Mouse (Mus musculus) embryonic facial prominence, embryonic 10.5 days (tissue): ENCODE measurements at regions not wholly inside any gene's neighbourhood (a gene's known extent, or its start where the extent isn't known, plus 50 kb on each side); places are given as distances from the start of the nearest gene placed in this dataset.
"Not testable (repeated sequence)": the region's sequence is repeated elsewhere in the genome, so short reads cannot be mapped to it uniquely, and the experiment has no call there.

Experiments
- DNase-seq: peaks from one replicate; pipeline ENCODE4 v3.0.0-alpha.2; 2017; ENCODE audit warnings: low spot score
- H3K27ac ChIP-seq: fragments of 300-500 bp; sonication (generic); replicated peaks from 2 replicates; pipeline ENCODE4 v1.5.1; 2016; ENCODE audit warnings: mild to moderate bottlenecking
- H3K27me3 ChIP-seq: fragments of 300-500 bp; sonication (generic); replicated peaks from 2 replicates; pipeline ENCODE4 v1.6.1; 2016; ENCODE audit warnings: low read depth, mild to moderate bottlenecking; ENCODE audit not compliant: poor library complexity, severe bottlenecking
- H3K36me3 ChIP-seq: fragments of 300-500 bp; sonication (generic); replicated peaks from 2 replicates; pipeline ENCODE4 v1.6.1; 2016; ENCODE audit warnings: mild to moderate bottlenecking, moderate library complexity
- H3K4me1 ChIP-seq: fragments of 300-500 bp; sonication (generic); 2 replicates; pipeline ENCODE4 v1.6.1; 2016
- H3K4me3 ChIP-seq: fragments of 300-500 bp; sonication (generic); 2 replicates; pipeline ENCODE4 v1.5.1; 2016; ENCODE audit warnings: mild to moderate bottlenecking, moderate library complexity
- H3K9me3 ChIP-seq: fragments of 300-500 bp; sonication (generic); 2 replicates; pipeline ENCODE4 v1.6.1; 2016; ENCODE audit warnings: mild to moderate bottlenecking
- WGBS: fragments of 180-500 bp; shearing (Covaris S2); methylation state at CpG from one replicate; pipeline ENCODE4 v1.1.7; 2016; 5-methylcytosine and 5-hydroxymethylcytosine counted together

DNA sequence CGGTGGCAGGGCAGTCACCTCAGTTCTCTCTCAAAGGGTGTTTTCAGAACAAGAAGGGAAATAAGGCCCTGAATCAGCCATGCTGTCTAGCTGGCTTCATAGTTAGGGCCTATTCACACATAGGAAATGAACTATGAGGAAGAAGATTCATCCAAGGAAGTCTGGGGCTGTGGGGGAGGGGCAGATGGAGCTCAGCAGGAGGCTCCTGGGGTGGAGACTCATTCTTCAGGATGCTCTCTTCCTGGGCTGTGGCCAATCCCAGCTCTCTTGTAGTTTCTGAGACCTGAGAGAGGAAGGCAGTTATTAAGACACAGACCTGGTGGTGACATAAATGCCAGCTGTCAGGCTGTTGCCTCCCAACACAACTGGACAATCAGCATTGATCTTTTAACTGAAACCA is 149.4 kb upstream of the Speer4f2 start:
- not testable (repeated sequence) for H3K4me3 ChIP-seq, H3K4me1 ChIP-seq, H3K36me3 ChIP-seq, H3K9me3 ChIP-seq, DNase-seq, H3K27ac ChIP-seq, H3K27me3 ChIP-seq
- 64% methylated on average over 1 of the region's 1 CpGs for WGBS

DNA sequence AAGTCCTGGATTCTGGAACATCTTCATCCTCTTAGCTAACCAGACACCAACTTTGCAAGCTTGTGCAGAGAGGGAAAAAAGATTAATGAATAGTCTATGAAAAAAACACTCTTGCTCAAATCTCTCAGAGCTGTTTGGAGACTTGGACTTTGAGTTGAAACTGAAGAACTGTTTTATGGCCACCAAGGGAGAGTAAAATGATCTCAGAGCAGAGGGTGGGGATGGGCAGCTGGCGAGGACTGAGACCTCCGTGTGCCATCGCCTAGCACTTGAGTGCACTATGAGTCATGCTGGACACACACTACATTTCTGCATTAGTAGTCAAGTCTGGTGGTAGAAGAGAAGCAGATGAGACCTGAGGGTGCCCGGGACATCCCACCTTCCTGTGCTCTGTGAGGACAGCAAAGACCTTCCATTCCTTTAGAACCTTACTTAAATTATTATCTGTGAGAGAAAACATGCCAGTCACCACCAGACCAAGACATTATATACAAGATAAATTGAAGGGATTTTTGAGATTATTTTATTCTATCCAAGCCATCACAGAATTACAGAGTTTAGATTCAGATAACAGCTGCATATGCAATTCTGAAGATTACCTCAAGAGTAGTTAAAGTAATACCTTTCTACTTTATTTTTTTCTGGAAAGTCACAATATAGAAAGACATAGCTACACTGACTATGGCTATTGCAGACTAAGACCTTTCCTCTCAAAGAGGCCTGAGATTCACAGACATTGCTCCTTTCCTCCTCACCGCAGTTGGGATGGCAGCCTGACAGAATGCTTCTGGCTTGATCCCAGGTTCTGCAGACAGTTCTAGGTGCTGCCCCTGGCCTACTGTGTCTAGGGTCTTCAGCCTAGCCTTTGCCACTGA is 125.0 kb upstream of the Speer4f2 start:
- Histone ChIP-seq H3K27me3 (no peaks in the 10 kb centered on the region), H3K4me1 (no peaks in the 10 kb centered on the region), H3K27ac (no peak overlapping the region), H3K4me3 (no peak overlapping the region), H3K36me3 (no peaks in the 10 kb centered on the region), H3K9me3 (no peaks in the 10 kb centered on the region)
- no peak for DNase-seq
- 84% methylated on average over 5 of the region's 5 CpGs for WGBS

DNA sequence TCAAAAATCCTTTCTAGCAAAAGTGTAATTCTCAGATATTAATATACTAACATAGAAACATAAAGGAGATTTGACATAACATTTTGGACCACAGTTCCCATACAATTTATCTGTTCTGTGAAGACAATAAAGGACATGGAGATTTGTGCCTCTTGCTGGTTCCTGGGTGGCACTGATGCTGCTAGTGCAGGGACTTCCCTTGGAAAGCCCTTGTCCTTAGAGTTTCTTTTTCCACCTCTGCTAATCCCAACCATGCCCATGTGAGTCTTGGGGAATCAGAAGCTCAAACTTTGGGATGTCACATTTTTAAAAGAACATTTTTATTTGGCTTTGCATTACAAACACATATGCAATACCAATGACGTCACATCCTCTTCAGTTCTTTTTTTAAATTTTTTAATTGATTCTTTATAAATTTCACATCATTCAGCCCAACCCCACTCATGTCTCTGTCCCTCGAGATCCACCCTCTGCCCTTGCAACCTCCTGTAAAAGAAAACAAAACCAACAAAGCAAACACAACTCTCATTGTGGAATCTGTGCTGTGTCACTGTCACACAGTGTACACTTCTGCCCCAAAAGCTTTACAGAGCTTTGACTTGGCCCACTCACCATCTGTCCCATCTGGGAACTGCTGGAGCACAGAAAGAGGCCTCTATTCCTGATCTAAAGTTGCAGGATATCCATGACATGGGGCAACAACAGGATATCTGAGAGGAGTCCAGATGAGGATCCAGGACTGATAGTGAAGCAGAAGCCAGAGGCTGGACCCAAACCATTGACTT is 112.2 kb upstream of the Speer4f2 start:
- no peaks in the 10 kb centered on the region for H3K4me1 ChIP-seq

DNA sequence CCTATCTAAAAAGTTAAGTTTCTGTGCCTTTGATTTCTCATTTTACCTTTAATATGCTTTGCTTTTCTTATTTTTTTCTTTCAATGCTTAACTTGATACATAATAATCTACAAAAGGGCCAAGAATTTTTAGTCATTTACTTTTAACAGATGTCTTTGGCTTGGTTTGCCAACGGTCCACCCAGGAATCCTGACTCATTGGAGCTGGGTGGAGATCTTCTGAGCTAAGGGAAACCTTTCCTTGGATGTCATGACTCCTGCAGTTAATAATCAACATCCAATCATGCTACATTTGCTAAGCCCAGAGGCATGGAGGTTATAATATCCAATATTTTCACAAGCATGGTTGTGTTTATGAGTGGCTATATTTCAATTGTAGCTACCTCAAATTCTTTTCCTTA is 110.9 kb upstream of the Speer4f2 start:
- 82% methylated on average over 1 of the region's 1 CpGs for WGBS
- H3K9me3 ChIP-seq, result no peaks in the 10 kb centered on the region
- no peaks in the 10 kb centered on the region for H3K27me3 ChIP-seq
- DNase-seq, result no peak
- no peaks in the 10 kb centered on the region for H3K4me1 ChIP-seq
- H3K36me3 ChIP-seq, result no peaks in the 10 kb centered on the region
- no peak overlapping the region for H3K4me3 ChIP-seq
- no peak overlapping the region for H3K27ac ChIP-seq

More for the DNA sequence above, 112.2 kb upstream of the Speer4f2 start:
- Histone ChIP-seq H3K36me3 (no peaks in the 10 kb centered on the region), H3K27ac (no peak overlapping the region), H3K27me3 (no peaks in the 10 kb centered on the region), H3K9me3 (no peaks in the 10 kb centered on the region), H3K4me3 (no peak overlapping the region)
- 77% methylated on average over 2 of the region's 2 CpGs for WGBS
- no peak for DNase-seq

DNA sequence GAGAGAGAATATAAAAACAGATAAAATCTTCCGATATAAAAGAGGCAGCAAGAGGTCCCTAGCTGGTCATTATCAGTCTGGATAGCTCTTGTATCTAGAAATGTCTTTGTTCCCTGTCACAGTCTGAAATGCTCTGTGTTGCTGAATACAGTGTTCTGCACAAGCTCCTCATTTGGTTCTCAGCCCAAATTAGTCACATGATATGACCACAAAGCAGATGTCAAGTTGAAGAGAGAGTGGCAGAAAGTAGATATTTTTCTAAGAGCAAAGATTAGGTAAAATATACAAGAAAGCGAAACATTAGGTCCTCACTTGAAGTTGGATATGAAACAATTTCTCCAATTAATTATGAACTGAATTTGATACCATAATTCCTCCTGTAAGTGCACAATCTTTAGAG is 101.8 kb upstream of the Speer4f2 start:
- Histone ChIP-seq H3K27me3 (no peaks in the 10 kb centered on the region), H3K4me3 (no peak overlapping the region), H3K4me1 (no peaks in the 10 kb centered on the region; the same call in 1 of the 2 replicates), H3K36me3 (no peaks in the 10 kb centered on the region), H3K9me3 (no peaks in the 10 kb centered on the region), H3K27ac (no peak overlapping the region)
- WGBS, result 91% methylated on average over 2 of the region's 2 CpGs
- no peak for DNase-seq

DNA sequence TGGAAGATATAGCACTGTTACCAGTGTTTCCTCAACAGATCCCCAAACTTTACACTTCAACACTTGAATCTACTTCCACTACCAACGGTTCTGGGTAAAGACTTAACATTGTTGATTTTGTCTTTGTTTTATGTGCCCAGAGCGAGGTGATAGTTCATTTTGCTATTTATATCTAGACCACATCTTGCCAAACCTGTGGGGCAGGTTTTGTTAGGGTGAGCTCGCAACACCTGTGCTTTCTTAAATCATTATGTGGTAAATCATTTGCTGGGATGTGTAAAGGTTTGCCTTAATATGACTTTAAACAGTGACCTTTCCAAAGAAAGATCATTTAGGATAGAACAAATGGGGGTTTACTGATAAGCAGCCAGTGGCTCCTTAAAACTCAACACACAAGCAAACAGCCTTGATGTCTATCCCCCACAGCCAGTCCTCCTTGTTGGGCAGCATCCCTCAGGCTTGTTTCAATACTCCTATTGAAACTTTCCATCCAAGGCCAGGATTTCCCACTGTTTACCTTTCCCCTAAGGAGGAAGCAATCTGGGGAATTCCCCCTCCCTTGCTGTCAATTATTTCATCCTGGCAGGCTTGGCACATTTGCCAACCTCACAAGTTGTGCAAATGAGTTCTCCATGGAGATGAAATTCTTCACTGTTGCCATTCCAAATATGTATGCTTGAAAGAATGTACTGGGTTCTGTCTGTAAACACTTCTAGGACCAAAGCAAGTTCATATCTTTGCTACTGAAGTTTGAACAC is 101.1 kb upstream of the Speer4f2 start:
- WGBS, result 76% methylated on average over 3 of the region's 3 CpGs
- no peaks in the 10 kb centered on the region for H3K9me3 ChIP-seq
- H3K4me3 ChIP-seq, result no peak overlapping the region
- no peaks in the 10 kb centered on the region for H3K27me3 ChIP-seq
- no peaks in the 10 kb centered on the region; the same call in 1 of the 2 replicates for H3K4me1 ChIP-seq
- no peak for DNase-seq
- H3K27ac ChIP-seq, result no peak overlapping the region
- H3K36me3 ChIP-seq, result no peaks in the 10 kb centered on the region

DNA sequence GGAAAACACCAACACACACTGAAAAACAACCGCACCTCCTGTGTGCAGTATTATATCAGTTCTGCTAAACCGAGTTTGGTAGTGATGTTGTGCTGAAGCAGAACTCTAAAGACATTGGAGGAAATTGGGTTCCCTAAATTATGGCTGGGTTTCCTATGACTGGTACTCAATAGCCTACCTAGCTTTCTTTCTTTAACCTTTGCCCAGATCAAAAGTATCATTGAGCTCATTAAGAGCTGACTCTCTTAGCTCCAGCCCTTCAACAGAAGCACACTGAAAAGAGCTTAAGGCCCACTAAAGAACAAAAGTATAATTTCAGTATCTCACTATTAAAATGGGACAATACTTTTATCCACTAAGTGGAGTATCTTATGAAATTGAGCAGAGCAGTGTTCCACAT is 97.6 kb upstream of the Speer4f2 start:
- Histone ChIP-seq H3K27me3 (no peaks in the 10 kb centered on the region), H3K4me3 (no peak overlapping the region), H3K36me3 (no peaks in the 10 kb centered on the region), H3K4me1 (no peaks in the 10 kb centered on the region; the same call in 1 of the 2 replicates), H3K9me3 (no peaks in the 10 kb centered on the region), H3K27ac (no peak overlapping the region)
- no peak for DNase-seq
- WGBS, result 93% methylated on average over 2 of the region's 2 CpGs

DNA sequence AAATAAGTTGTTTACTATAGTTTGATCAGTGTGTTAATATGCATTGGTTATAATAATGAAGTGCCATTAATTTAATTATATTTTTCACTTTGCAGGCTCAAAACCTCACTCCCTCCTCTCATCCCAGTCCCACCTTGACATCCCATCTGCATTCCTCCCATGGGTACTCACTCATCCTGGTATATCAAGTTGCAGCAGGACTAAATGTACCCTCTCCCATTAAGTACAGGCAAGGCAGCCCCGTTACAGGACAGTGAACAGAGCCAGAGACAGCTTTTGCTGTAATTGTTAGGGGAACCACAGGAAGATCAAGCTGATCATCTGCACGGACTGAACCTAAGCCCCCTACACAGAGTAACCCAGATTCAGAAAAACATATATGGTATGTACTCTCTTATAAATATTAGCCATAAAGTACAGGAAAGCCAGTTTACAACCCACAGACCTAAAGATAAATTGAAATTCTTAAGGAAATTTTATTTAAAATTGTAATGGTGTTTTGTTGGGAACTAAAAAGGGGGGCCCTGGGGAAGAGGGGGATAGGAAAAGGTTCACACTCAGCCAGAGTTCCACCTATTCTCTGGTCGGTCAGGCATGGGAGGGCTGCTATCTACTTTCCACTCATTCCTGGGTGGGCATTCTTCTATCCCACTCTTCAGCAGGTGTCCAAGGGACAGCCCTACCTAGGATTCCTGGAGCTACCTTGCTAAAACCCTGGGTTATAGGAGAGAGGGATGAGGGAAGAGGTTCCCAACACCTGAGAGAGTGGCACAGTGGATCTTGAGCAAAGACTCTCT is 96.0 kb upstream of the Speer4f2 start:
- no peaks in the 10 kb centered on the region for H3K9me3 ChIP-seq
- no peaks in the 10 kb centered on the region for H3K27me3 ChIP-seq
- DNase-seq, result no peak
- no peaks in the 10 kb centered on the region; the same call in 1 of the 2 replicates for H3K4me1 ChIP-seq
- no peaks in the 10 kb centered on the region for H3K36me3 ChIP-seq
- 85% methylated on average over 3 of the region's 3 CpGs for WGBS
- H3K27ac ChIP-seq, result no peak overlapping the region
- H3K4me3 ChIP-seq, result no peak overlapping the region

DNA sequence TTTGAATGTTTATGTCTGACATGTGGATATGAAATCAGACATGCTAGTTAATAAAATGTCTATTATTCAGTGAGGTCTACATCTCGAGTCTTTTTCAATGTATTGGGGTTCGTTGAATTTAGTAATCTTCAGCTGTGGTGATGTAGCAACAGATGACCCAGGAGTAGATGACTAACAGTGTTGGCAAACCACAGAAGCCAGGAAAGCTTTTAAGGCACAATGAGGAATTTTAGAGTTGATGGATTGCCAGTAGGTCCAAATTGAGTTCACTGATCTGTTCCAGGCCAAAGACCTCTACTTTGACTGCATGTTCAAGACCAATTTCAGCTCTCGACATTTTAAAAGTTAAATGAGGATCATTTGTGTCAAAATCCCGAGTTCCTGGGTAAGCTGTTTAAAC is 92.8 kb upstream of the Speer4f2 start:
- DNase-seq, result no peak
- Histone ChIP-seq H3K9me3 (no peaks in the 10 kb centered on the region), H3K4me1 (no peaks in the 10 kb centered on the region), H3K36me3 (no peaks in the 10 kb centered on the region), H3K27ac (no peak overlapping the region), H3K4me3 (no peak overlapping the region), H3K27me3 (no peaks in the 10 kb centered on the region)
- WGBS, result 80% methylated on average over 4 of the region's 4 CpGs

DNA sequence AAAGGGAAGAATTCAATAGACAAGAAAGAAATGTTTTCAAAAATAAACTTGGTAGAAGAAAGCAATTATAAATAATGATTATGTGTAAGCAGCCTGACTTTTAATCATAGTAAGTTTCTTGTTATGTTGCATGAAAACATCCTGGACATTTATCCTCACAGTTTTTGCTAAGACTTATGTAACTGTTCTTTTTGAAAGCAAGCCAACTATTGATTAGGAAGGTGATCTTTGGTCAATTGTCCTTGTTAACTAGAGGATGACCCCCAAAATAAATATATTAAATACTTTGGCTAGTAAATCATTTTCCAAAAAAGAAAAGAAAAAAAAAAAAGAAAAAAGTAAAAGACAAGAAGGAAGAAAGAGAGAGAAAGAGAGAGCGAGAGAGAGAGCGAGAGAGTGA is 92.0 kb upstream of the Speer4f2 start:
- H3K4me3 ChIP-seq, result no peak overlapping the region
- 98% methylated on average over 2 of the region's 2 CpGs for WGBS
- H3K27ac ChIP-seq, result no peak overlapping the region
- no peaks in the 10 kb centered on the region for H3K27me3 ChIP-seq
- DNase-seq, result no peak
- no peaks in the 10 kb centered on the region for H3K36me3 ChIP-seq
- H3K4me1 ChIP-seq, result no peaks in the 10 kb centered on the region
- H3K9me3 ChIP-seq, result no peaks in the 10 kb centered on the region

DNA sequence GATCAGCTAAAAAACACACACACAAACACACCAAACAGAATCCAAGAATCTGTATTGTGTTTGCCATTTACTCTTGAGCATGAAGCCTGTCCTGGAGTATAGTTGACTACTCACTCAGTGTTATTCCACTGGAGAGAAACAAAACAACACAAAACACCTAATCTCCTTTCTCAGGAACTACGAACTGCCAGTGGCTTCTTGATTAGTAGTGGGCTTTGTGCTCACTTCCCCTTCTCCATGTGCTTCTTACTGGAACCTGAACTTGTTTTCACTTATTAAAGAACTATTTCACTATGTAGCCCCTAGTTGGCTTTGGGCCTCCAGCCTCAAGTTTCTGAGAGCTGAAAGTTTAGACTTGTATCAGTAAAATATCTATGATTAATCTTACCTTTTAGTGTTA is 84.0 kb upstream of the Speer4f2 start:
- 73% methylated on average over 1 of the region's 1 CpGs for WGBS
- Histone ChIP-seq H3K27me3 (no peaks in the 10 kb centered on the region), H3K4me3 (no peak overlapping the region), H3K4me1 (no peaks in the 10 kb centered on the region), H3K36me3 (no peaks in the 10 kb centered on the region), H3K9me3 (no peaks in the 10 kb centered on the region), H3K27ac (no peak overlapping the region)
- DNase-seq, result no peak

DNA sequence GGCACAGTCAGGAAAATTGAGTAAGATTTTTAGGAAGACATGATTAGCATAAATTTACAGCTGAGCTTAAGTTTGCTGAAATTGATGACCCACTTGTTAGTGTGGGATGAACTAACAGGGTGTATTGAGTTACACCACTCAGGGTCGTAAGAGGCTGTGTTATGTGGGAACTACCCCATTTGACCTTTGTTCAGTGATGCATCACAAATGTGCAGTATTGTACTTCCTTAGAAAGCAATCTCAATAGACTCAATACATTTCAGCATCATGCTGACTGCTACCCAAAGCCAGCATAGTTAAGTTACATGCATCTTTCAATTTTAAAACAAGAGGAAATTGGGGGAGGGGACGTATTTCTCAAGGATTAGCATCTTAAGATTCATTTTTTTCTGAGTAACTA is 80.4 kb upstream of the Speer4f2 start:
- WGBS, result 43% methylated on average over 2 of the region's 2 CpGs
- Histone ChIP-seq H3K4me3 (no peak overlapping the region), H3K27me3 (no peaks in the 10 kb centered on the region), H3K36me3 (no peaks in the 10 kb centered on the region), H3K27ac (no peak overlapping the region), H3K9me3 (no peaks in the 10 kb centered on the region), H3K4me1 (no peaks in the 10 kb centered on the region)
- DNase-seq, result no peak
